Mouse (Mus musculus): ENCODE measurements around the gene Nlgn1.
"Not testable (repeated sequence)": the region's sequence is repeated elsewhere in the genome, so short reads cannot be mapped to it uniquely, and the experiment has no call there.

DNA sequence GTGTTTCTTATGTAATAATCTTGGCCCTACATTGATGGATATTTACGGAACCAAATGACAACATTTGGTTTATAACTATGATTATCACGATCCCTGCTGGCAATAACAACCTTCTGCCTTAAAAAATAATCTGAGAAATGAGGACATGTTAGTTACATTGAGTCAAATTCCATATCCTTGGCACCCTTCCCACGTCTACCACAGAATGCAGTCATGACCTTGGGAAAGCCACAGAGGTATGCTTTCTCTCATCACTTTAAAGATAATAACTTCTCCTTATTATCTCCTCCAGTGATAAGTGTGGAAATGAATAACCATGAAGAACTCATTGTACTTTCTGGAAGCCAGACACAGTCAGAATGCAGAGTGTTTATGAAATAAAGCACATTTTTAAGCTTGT, 808.0 kb downstream of the Nlgn1 start:
- TF ChIP-seq CTCF (IDR thresholded peaks at IDR 0.05; ENCODE audit: extremely low read depth, insufficient read depth, insufficient read length, insufficient replicate concordance); POLR2A (IDR thresholded peaks at IDR 0.05; ENCODE audit: low read depth, low read length): not testable (repeated sequence)
